ENCODE assay signal across 23 mouse cellular contexts in genomic region chr15:38371404-38372090, GRCm38 (mm10).
DNase-seq lines count a peak whose midpoint lies in the region; ATAC-seq lines count a peak whose summit lies in the region.
"Had no signal": no experiment of that assay in that cellular context is flagged by ENCODE, and none has a peak within 500 bp of the region (broad histone marks: within the 10 kb centered on the region; RNA-seq: fewer than 3 reads in every experiment).

No protein-coding gene starts in this region.

- DNase-seq in heart, embryonic 10.5 days (ENCODE audit: low spot score), result no peak
- no peak for DNase-seq in heart, adult 9 months (ENCODE audit: low spot score in 2 of 2)
- peak; percentile 21 for DNase-seq in lung, postnatal 36 days
- DNase-seq in lung, adult 18-20 months, result no peak
- DNase-seq in adrenal gland, postnatal 36 days, result no peak
- no peak for DNase-seq in adrenal gland, adult 18-20 months (ENCODE audit: low spot score in 2 of 2)
- DNase-seq: adrenal gland, adult 2 months; adrenal gland, postnatal 25 days; cerebellum, adult 11 months; cerebellum, adult 8-10 months; cerebellum, postnatal 14 days; embryo, embryonic 11 days; gastrocnemius, postnatal 14 days had no signal

- H3K27me3 ChIP-seq in heart, embryonic 10.5 days (ENCODE audit: insufficient read depth, poor library complexity, severe bottlenecking), result no peaks in the 10 kb centered on the region
- H3K27me3 ChIP-seq: CH12.LX; embryonic facial prominence, embryonic 15.5 days; forebrain, embryonic 15.5 days; heart, embryonic 15.5 days; Patski had no signal

- H3K4me1 ChIP-seq in heart, embryonic 10.5 days, result peaks cover 21% of the 10 kb centered on the region

- H3K9me3 ChIP-seq in heart, embryonic 10.5 days, result no peaks in the 10 kb centered on the region
- H3K9me3 ChIP-seq: embryonic facial prominence, embryonic 15.5 days; forebrain, embryonic 15.5 days; heart, embryonic 15.5 days; hindbrain, embryonic 10.5 days had no signal

- H3K4me3 ChIP-seq in heart, embryonic 10.5 days, result no peak overlapping the region
- H3K4me3 ChIP-seq: embryonic facial prominence, embryonic 15.5 days; erythroblast, embryonic 14.5 days; forebrain, embryonic 15.5 days; heart, embryonic 15.5 days; hindbrain, embryonic 10.5 days had no signal

- 0 out of 2 replicates have a peak overlapping the region, but pooled peaks have one; percentile 5 for H3K27ac ChIP-seq in heart, embryonic 10.5 days
- H3K27ac ChIP-seq: embryonic facial prominence, embryonic 15.5 days; forebrain, embryonic 15.5 days; heart, embryonic 15.5 days; hindbrain, embryonic 10.5 days; hindbrain, embryonic 14.5 days had no signal

- no peaks in the 10 kb centered on the region for H3K36me3 ChIP-seq in heart, embryonic 10.5 days
- H3K36me3 ChIP-seq: embryonic facial prominence, embryonic 15.5 days; forebrain, embryonic 15.5 days; heart, embryonic 15.5 days; hindbrain, embryonic 10.5 days had no signal

- ATAC-seq in megakaryocyte progenitor cell, adult 5-6 weeks (replicated peaks; ENCODE audit: poor library complexity), result peak; percentile 56
- ATAC-seq: activated CD4-positive, CD25-positive, alpha-beta regulatory T cell, adult 4 months; forebrain, embryonic 15.5 days; Patski had no signal

- WGBS in heart, embryonic 10.5 days, result 71% methylated on average over 12 of the region's 12 CpGs
